Mouse (Mus musculus) CD4-positive, CD25-positive, alpha-beta regulatory T cell, adult 2 months (primary cell): ENCODE results near the gene Npnt.

Experiments used
- DNase-seq: peaks from one replicate; pipeline ENCODE4 v3.0.0-alpha.2; 2012; ENCODE audit warnings: low read depth, low spot score

The Npnt gene

GRCm38 (mm10) chr3:132949791-132950528 is at the start of gene Npnt:
Gene Npnt, minus strand, starts transcription at chr3:132950291.
- peak; percentile 15 for DNase-seq

GRCm38 (mm10) chr3:132996299-132996698 is 46.2 kb upstream of the Npnt start:
- no peak for DNase-seq

GRCm38 (mm10) chr3:132995904-132996267 is 45.8 kb upstream of the Npnt start:
- no peak for DNase-seq

- no peak for DNase-seq
Measured at GRCm38 (mm10) chr3:132995172-132995903, 45.2 kb upstream of the Npnt start.

- no peak for DNase-seq
Measured at GRCm38 (mm10) chr3:132986188-132986587, 36.1 kb upstream of the Npnt start.

GRCm38 (mm10) chr3:132983845-132984485 is 33.9 kb upstream of the Npnt start:
- no peak for DNase-seq

- DNase-seq: no peak
Measured at GRCm38 (mm10) chr3:132981968-132982367, 31.9 kb upstream of the Npnt start.

GRCm38 (mm10) chr3:132979781-132980461 is 29.8 kb upstream of the Npnt start:
- DNase-seq: no peak

- DNase-seq: no peak
Measured at GRCm38 (mm10) chr3:132966255-132966654, 16.2 kb upstream of the Npnt start.

GRCm38 (mm10) chr3:132964715-132965507 is 14.8 kb upstream of the Npnt start:
- no peak for DNase-seq

GRCm38 (mm10) chr3:132962631-132963361 is 12.7 kb upstream of the Npnt start:
- DNase-seq: no peak

GRCm38 (mm10) chr3:132950529-132950880 is 414 bp upstream of the Npnt start:
- no peak for DNase-seq

- DNase-seq: peak; percentile 9
Measured at GRCm38 (mm10) chr3:132949380-132949790, 706 bp downstream of the Npnt start.

GRCm38 (mm10) chr3:132948298-132948795 is 1.7 kb downstream of the Npnt start:
- DNase-seq: no peak

- DNase-seq: no peak
Measured at GRCm38 (mm10) chr3:132946086-132946485, 4.0 kb downstream of the Npnt start.

GRCm38 (mm10) chr3:132945669-132946068 is 4.4 kb downstream of the Npnt start:
- no peak for DNase-seq

- DNase-seq: no peak
Measured at GRCm38 (mm10) chr3:132944609-132945008, 5.5 kb downstream of the Npnt start.

GRCm38 (mm10) chr3:132944193-132944592 is 5.9 kb downstream of the Npnt start:
- DNase-seq: no peak

GRCm38 (mm10) chr3:132942778-132943177 is 7.3 kb downstream of the Npnt start:
- DNase-seq: no peak
